Mouse (Mus musculus): ENCODE measurements around the gene Fbxl2.

GRCm38 (mm10) chr9:113939063-113939850 is 106.7 kb downstream of the Fbxl2 start:
- TF ChIP-seq SMC3 (IDR thresholded peaks at IDR 0.05; ENCODE audit: low read depth, low read length) (no peak), KAT2A (IDR thresholded peaks at IDR 0.05; ENCODE audit: insufficient replicate concordance, low read length) (no peak)
